In the genomic region with DNA sequence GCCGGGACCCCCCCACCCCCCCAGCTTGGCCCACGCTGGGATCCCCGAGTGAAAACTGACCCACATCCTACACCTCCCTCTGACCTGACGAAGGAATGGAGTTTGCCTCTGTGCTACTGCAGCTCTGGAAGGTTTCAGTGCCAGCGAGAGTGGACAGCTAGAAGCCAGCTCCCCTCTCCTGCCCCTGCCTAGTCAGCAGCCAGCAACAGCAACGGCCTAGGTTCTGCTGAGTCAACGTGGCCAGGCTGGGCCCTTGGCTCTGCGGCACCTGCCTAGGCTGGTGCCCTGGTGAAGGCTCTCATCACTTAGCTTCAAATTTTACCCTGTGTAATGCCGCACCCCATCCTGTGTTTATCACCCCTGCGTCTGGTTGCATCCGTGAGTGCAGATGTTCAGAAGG, we compare ENCODE assay signal across 22 mouse cellular contexts. TPM values are rescaled to one million over a fixed set of nuclear protein-coding genes. Genes with fewer than 3 reads are reported as not detected.
A peak's percentile ranks its signal among the peaks of the same experiment; 100 is the strongest.
DNase-seq lines count a peak whose midpoint lies in the region; ATAC-seq and TF ChIP-seq lines count a peak whose summit lies in the region.
"Had no signal": no experiment of that assay in that cellular context is flagged by ENCODE, and none has a peak within 500 bp of the region (broad histone marks: within the 10 kb centered on the region; RNA-seq: fewer than 3 reads in every experiment).

No protein-coding gene starts in this region.

- no peak overlapping the region for H3K27ac ChIP-seq in gastrocnemius, adult 2 months
- H3K27ac ChIP-seq in hindbrain, embryonic 12.5 days = no peak overlapping the region
- H3K27ac ChIP-seq in hindbrain, embryonic 10.5 days = no peak overlapping the region
- H3K27ac ChIP-seq in kidney, embryonic 16.5 days (ENCODE audit: low read length) = no peak overlapping the region
- H3K27ac ChIP-seq: forebrain, embryonic 10.5 days; forebrain, embryonic 13.5 days; heart, adult 2 months; heart, embryonic 10.5 days; heart, embryonic 15.5 days; hindbrain, embryonic 15.5 days had no signal

- 70% methylated on average over 11 of the region's 11 CpGs for WGBS in hindbrain, embryonic 12.5 days
- WGBS in hindbrain, embryonic 10.5 days = 76% methylated on average over 11 of the region's 11 CpGs
- WGBS in kidney, embryonic 16.5 days = 53% methylated on average over 11 of the region's 11 CpGs

- H3K4me2 ChIP-seq in hindbrain, embryonic 12.5 days (replicated peaks) = no peak overlapping the region
- H3K4me2 ChIP-seq in kidney, embryonic 16.5 days (replicated peaks; ENCODE audit: low read depth, low read length) = no peak overlapping the region
- H3K4me2 ChIP-seq: forebrain, embryonic 13.5 days; heart, embryonic 15.5 days; hindbrain, embryonic 15.5 days had no signal

- H3K36me3 ChIP-seq in hindbrain, embryonic 12.5 days = no peaks in the 10 kb centered on the region
- no peaks in the 10 kb centered on the region for H3K36me3 ChIP-seq in hindbrain, embryonic 10.5 days
- H3K36me3 ChIP-seq in kidney, embryonic 16.5 days (ENCODE audit: insufficient read depth, low read length) = no peaks in the 10 kb centered on the region
- H3K36me3 ChIP-seq: forebrain, embryonic 10.5 days; heart, embryonic 10.5 days; heart, embryonic 15.5 days; hindbrain, embryonic 15.5 days had no signal

- intact Hi-C loops in gastrocnemius, adult 2 months (cut with DNase I) = no loop called here

- no peak for ATAC-seq in hindbrain, embryonic 12.5 days (ENCODE audit: low FRiP score)
- ATAC-seq in kidney, embryonic 16.5 days (ENCODE audit: low FRiP score, low TSS enrichment) = no peak
- ATAC-seq: forebrain, embryonic 13.5 days; forebrain, embryonic 16.5 days; Patski had no signal

- no peak for TF ChIP-seq CTCF in gastrocnemius, adult 2 months (IDR thresholded peaks at IDR 0.05)

- peaks cover 6% of the 10 kb centered on the region for H3K4me1 ChIP-seq in hindbrain, embryonic 12.5 days
- H3K4me1 ChIP-seq in hindbrain, embryonic 10.5 days (replicated peaks) = peaks cover 18% of the 10 kb centered on the region
- peaks cover 5% of the 10 kb centered on the region for H3K4me1 ChIP-seq in kidney, embryonic 16.5 days (ENCODE audit: insufficient read depth, low read length)

- 0 out of 2 replicates have a peak overlapping the region, but pooled peaks have one; percentile 18 for H3K9ac ChIP-seq in hindbrain, embryonic 12.5 days
- no peak overlapping the region for H3K9ac ChIP-seq in kidney, embryonic 16.5 days (replicated peaks; ENCODE audit: low read length)
- H3K9ac ChIP-seq: heart, embryonic 15.5 days; hindbrain, embryonic 15.5 days had no signal

- H3K27me3 ChIP-seq in hindbrain, embryonic 12.5 days = no peaks in the 10 kb centered on the region
- peaks cover 15% of the 10 kb centered on the region for H3K27me3 ChIP-seq in hindbrain, embryonic 10.5 days (ENCODE audit: insufficient read depth, poor library complexity, severe bottlenecking)
- no peaks in the 10 kb centered on the region for H3K27me3 ChIP-seq in kidney, embryonic 16.5 days (ENCODE audit: insufficient read depth, low read length)
- H3K27me3 ChIP-seq: forebrain, embryonic 13.5 days; hindbrain, embryonic 15.5 days; Patski had no signal

- H3K4me3 ChIP-seq in gastrocnemius, adult 2 months = no peak overlapping the region
- H3K4me3 ChIP-seq in hindbrain, embryonic 12.5 days = no peak overlapping the region
- H3K4me3 ChIP-seq in hindbrain, embryonic 10.5 days = no peak overlapping the region
- H3K4me3 ChIP-seq in kidney, embryonic 16.5 days (ENCODE audit: low read length) = no peak overlapping the region
- H3K4me3 ChIP-seq: forebrain, embryonic 10.5 days; forebrain, embryonic 13.5 days; heart, adult 2 months; heart, embryonic 10.5 days; heart, embryonic 15.5 days; hindbrain, embryonic 15.5 days had no signal

- DNase-seq in gastrocnemius, adult 2 months = peak; percentile 60
- DNase-seq in gastrocnemius, adult 18-20 months (ENCODE audit: low spot score) = no peak
- DNase-seq in hindbrain, embryonic 10.5 days (ENCODE audit: low spot score) = no peak
- DNase-seq in kidney, postnatal 25 days = peak; percentile 33 to 60
- DNase-seq in urinary bladder, postnatal 25 days (ENCODE audit: low spot score) = no peak
- DNase-seq: adrenal gland, postnatal 10 days; adrenal gland, postnatal 36 days; cerebellum, adult 18-20 months; cerebellum, adult 9-10 months; gastrocnemius, postnatal 25 days; heart, adult 2 months; heart, postnatal 10 days; heart, postnatal 4 days had no signal

- no peaks in the 10 kb centered on the region for H3K9me3 ChIP-seq in hindbrain, embryonic 12.5 days (replicated peaks)
- H3K9me3 ChIP-seq in hindbrain, embryonic 10.5 days = no peaks in the 10 kb centered on the region
- H3K9me3 ChIP-seq in kidney, embryonic 16.5 days (ENCODE audit: low read length) = no peaks in the 10 kb centered on the region
- H3K9me3 ChIP-seq: forebrain, embryonic 10.5 days; forebrain, embryonic 13.5 days; heart, embryonic 10.5 days; heart, embryonic 15.5 days; hindbrain, embryonic 15.5 days had no signal

RNA-seq across cellular contexts. Expression of gene Tesc, which starts 7.6 kb away (rescaled TPM):
- total RNA-seq in gastrocnemius, adult 2 months (2021) = under 1 TPM; 0.59 to 0.64 TPM
- total RNA-seq in gastrocnemius, adult 18-20 months (2021) = under 1 TPM; 0.37 to 0.81 TPM
- 0.53 and 0.56 TPM in 2 replicates for polyA plus RNA-seq in hindbrain, embryonic 12.5 days (2016; fragmentation: Nextera tagmentation; extraction: Ambion mirVana)
- polyA plus RNA-seq in hindbrain, embryonic 10.5 days (2016; fragmentation: Nextera tagmentation; extraction: Ambion mirVana) = 0.45 and 0.55 TPM in 2 replicates
- polyA plus RNA-seq in kidney, embryonic 16.5 days (2015; fragmentation: Nextera tagmentation; extraction: Ambion mirVana) = 20.9 and 23.9 TPM in 2 replicates

RNA-seq across cellular contexts. Expression of gene Fbxo21, which starts 43.4 kb away (rescaled TPM):
- total RNA-seq in gastrocnemius, adult 2 months (2021) = 10 to 100 TPM; 11.8 to 13.3 TPM
- total RNA-seq in gastrocnemius, adult 18-20 months (2021) = 10 to 100 TPM; 12.5 to 13.9 TPM
- 132 and 133 TPM in 2 replicates for polyA plus RNA-seq in hindbrain, embryonic 12.5 days (2016; fragmentation: Nextera tagmentation; extraction: Ambion mirVana)
- 103 and 117 TPM in 2 replicates for polyA plus RNA-seq in hindbrain, embryonic 10.5 days (2016; fragmentation: Nextera tagmentation; extraction: Ambion mirVana)
- 85.6 and 87.5 TPM in 2 replicates for polyA plus RNA-seq in kidney, embryonic 16.5 days (2015; fragmentation: Nextera tagmentation; extraction: Ambion mirVana)

Comparison
In these comparisons a context has a peak if more than half of its experiments do, and no peak if none do; other contexts are left out.
1. DNase-seq: peak in gastrocnemius, adult 2 months (single experiment) and kidney, postnatal 25 days (2 of 2); none in gastrocnemius, adult 18-20 months (single experiment), hindbrain, embryonic 10.5 days (single experiment) and urinary bladder, postnatal 25 days (single experiment).
2. RNA of gene Tesc, which starts 7.6 kb away (polyA plus RNA-seq): 20.9 to 23.9 TPM in kidney, embryonic 16.5 days; 0.53 to 0.56 TPM in hindbrain, embryonic 12.5 days and 0.45 to 0.55 TPM in hindbrain, embryonic 10.5 days; every median in the first group is over 10 times any median in the second.